Mouse (Mus musculus): ENCODE measurements around the gene Lrrc75b. TPM values are rescaled to one million over a fixed set of nuclear protein-coding genes. Genes with fewer than 3 reads are reported as not detected.
"Not testable (repeated sequence)": the region's sequence is repeated elsewhere in the genome, so short reads cannot be mapped to it uniquely, and the experiment has no call there.

Lrrc75b gene
- polyA plus RNA-seq, 1 experiment = not detected

DNA sequence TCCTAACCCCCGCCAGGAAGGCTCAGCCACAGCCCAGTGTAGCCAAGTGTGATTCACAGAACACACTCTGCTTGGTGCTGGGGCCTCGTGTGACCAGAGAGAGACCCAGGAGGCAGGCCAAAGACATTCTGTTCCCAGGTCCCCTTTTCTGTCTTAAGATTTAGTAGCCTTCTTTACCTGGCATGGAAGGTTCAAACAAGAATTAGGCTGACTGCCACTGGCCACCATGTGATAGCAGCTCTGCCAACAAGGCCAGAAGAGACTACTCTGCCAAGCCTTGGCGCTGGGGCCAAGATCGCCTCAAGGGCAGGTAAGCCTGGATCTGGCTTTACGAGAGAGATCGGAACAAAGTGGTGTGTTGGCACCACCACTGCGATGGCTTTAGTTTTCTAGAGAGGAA lies 49.7 kb downstream of the Lrrc75b start:
- Histone ChIP-seq H3K4me1 (ENCODE audit: control insufficient read depth, insufficient read depth, low read length) (no peaks in the 10 kb centered on the region), H3K27me3 (ENCODE audit: control insufficient read depth, insufficient read depth, low read length, poor library complexity, severe bottlenecking) (no peaks in the 10 kb centered on the region), H3K4me3 (ENCODE audit: low read depth, low read length) (no peak overlapping the region), H3K27ac (ENCODE audit: insufficient read depth, low read length) (no peak overlapping the region), H3K9me3 (replicated peaks; ENCODE audit: control insufficient read depth, insufficient read depth, low read length, poor library complexity, severe bottlenecking) (no peaks in the 10 kb centered on the region), H3K36me3 (ENCODE audit: control insufficient read depth, insufficient read depth, low read length, poor library complexity, severe bottlenecking) (no peaks in the 10 kb centered on the region), H3K9ac (ENCODE audit: low read depth, poor library complexity, severe bottlenecking) (no peak overlapping the region)
- TF ChIP-seq POLR2A (IDR thresholded peaks at IDR 0.05; ENCODE audit: insufficient read depth, low read length) (no peak), EP300 (IDR thresholded peaks at IDR 0.05; ENCODE audit: insufficient read depth, low read depth, low read length) (no peak), CTCF (IDR thresholded peaks at IDR 0.05; ENCODE audit: low read depth, low read length) (no peak)

DNA sequence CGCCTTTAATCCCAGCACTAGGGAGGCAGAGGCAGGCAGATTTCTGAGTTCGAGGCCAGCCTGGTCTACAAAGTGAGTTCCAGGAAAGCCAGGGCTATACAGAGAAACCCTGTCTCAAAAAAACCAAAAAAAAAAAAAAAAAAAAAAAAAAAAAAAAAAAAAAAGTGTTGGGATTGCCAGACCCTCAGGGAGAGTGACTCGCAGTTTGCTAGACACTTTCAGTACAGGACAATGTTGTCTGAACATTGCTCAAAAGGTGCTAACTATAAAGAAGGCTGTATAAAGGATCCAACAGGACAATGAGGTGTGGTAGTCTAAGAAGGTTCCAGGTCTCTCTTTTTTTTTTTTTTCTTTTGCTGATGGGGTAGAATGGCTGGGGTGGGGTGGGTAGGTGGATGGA lies 54.2 kb downstream of the Lrrc75b start:
- not testable (repeated sequence) for H3K27me3 ChIP-seq (ENCODE audit: control insufficient read depth, insufficient read depth, low read length, poor library complexity, severe bottlenecking); H3K4me1 ChIP-seq (ENCODE audit: control insufficient read depth, insufficient read depth, low read length); H3K27ac ChIP-seq (ENCODE audit: insufficient read depth, low read length); H3K4me3 ChIP-seq (ENCODE audit: low read depth, low read length); H3K9ac ChIP-seq (ENCODE audit: low read depth, poor library complexity, severe bottlenecking); H3K9me3 ChIP-seq (replicated peaks; ENCODE audit: control insufficient read depth, insufficient read depth, low read length, poor library complexity, severe bottlenecking); H3K36me3 ChIP-seq (ENCODE audit: control insufficient read depth, insufficient read depth, low read length, poor library complexity, severe bottlenecking)

DNA sequence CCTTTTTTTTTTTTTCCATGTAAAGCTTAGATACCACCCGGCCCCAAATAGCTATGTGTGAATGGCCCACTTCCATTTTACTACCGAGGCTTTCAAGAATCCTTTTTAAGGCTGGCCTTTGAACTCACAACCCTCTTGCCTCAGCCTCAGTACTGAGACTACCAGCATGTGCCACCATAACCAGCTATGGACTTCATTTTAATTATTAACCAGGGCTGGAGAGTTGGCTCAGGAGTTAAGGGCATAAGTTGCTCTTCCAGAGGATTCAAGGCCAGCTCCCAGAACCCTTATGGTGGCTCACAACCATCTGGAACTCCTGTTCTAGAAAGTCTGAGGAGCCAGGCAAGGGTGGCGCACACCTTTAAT lies 55.0 kb downstream of the Lrrc75b start:
- Histone ChIP-seq H3K27me3 (ENCODE audit: control insufficient read depth, insufficient read depth, low read length, poor library complexity, severe bottlenecking) (no peaks in the 10 kb centered on the region), H3K27ac (ENCODE audit: insufficient read depth, low read length) (no peak overlapping the region), H3K36me3 (ENCODE audit: control insufficient read depth, insufficient read depth, low read length, poor library complexity, severe bottlenecking) (no peaks in the 10 kb centered on the region), H3K4me3 (ENCODE audit: low read depth, low read length) (no peak overlapping the region), H3K4me1 (ENCODE audit: control insufficient read depth, insufficient read depth, low read length) (no peaks in the 10 kb centered on the region), H3K9me3 (replicated peaks; ENCODE audit: control insufficient read depth, insufficient read depth, low read length, poor library complexity, severe bottlenecking) (no peaks in the 10 kb centered on the region), H3K9ac (ENCODE audit: low read depth, poor library complexity, severe bottlenecking) (no peak overlapping the region)
- TF ChIP-seq POLR2A (IDR thresholded peaks at IDR 0.05; ENCODE audit: insufficient read depth, low read length) = no peak
- no peak for TF ChIP-seq EP300 (IDR thresholded peaks at IDR 0.05; ENCODE audit: insufficient read depth, low read depth, low read length)
- no peak for TF ChIP-seq CTCF (IDR thresholded peaks at IDR 0.05; ENCODE audit: low read depth, low read length)

GRCm38 (mm10) chr10:75504234-75505129 lies 55.6 kb downstream of the Lrrc75b start:
- no peaks in the 10 kb centered on the region for H3K9me3 ChIP-seq (replicated peaks; ENCODE audit: control insufficient read depth, insufficient read depth, low read length, poor library complexity, severe bottlenecking)
- no peak for TF ChIP-seq POLR2A (IDR thresholded peaks at IDR 0.05; ENCODE audit: insufficient read depth, low read length)
- H3K27ac ChIP-seq (ENCODE audit: insufficient read depth, low read length) = no peak overlapping the region
- H3K4me1 ChIP-seq (ENCODE audit: control insufficient read depth, insufficient read depth, low read length) = no peaks in the 10 kb centered on the region
- H3K27me3 ChIP-seq (ENCODE audit: control insufficient read depth, insufficient read depth, low read length, poor library complexity, severe bottlenecking) = no peaks in the 10 kb centered on the region
- H3K4me3 ChIP-seq (ENCODE audit: low read depth, low read length) = no peak overlapping the region
- no peaks in the 10 kb centered on the region for H3K36me3 ChIP-seq (ENCODE audit: control insufficient read depth, insufficient read depth, low read length, poor library complexity, severe bottlenecking)
- no peak overlapping the region for H3K9ac ChIP-seq (ENCODE audit: low read depth, poor library complexity, severe bottlenecking)

DNA sequence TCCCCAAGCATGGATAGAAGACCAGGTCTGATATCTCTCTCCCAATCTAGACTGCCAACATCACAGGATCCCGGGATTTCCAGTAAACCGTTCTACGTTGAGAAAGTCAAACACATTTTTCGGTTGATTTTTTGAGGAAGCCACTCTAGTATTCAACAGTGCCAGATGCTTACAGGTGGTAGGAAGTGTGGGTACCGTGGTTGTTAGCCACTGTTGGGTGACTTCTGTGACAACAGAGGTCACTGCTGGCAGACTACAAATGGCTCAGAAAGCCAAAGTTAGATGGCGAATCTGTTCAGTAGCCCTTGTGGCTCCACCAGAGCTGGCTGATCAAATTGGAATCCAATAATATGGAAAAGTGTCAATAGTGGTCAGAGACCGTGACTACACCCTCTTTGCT lies 56.4 kb downstream of the Lrrc75b start:
- H3K36me3 ChIP-seq (ENCODE audit: control insufficient read depth, insufficient read depth, low read length, poor library complexity, severe bottlenecking) = no peaks in the 10 kb centered on the region
- no peaks in the 10 kb centered on the region for H3K27me3 ChIP-seq (ENCODE audit: control insufficient read depth, insufficient read depth, low read length, poor library complexity, severe bottlenecking)
- no peak overlapping the region for H3K4me3 ChIP-seq (ENCODE audit: low read depth, low read length)
- H3K9me3 ChIP-seq (replicated peaks; ENCODE audit: control insufficient read depth, insufficient read depth, low read length, poor library complexity, severe bottlenecking) = no peaks in the 10 kb centered on the region
- H3K9ac ChIP-seq (ENCODE audit: low read depth, poor library complexity, severe bottlenecking) = no peak overlapping the region
- no peak for TF ChIP-seq POLR2A (IDR thresholded peaks at IDR 0.05; ENCODE audit: insufficient read depth, low read length)
- TF ChIP-seq EP300 (IDR thresholded peaks at IDR 0.05; ENCODE audit: insufficient read depth, low read depth, low read length) = no peak
- TF ChIP-seq CTCF (IDR thresholded peaks at IDR 0.05; ENCODE audit: low read depth, low read length) = no peak
- H3K27ac ChIP-seq (ENCODE audit: insufficient read depth, low read length) = no peak overlapping the region
- no peaks in the 10 kb centered on the region for H3K4me1 ChIP-seq (ENCODE audit: control insufficient read depth, insufficient read depth, low read length)

- no peaks in the 10 kb centered on the region for H3K4me1 ChIP-seq (ENCODE audit: control insufficient read depth, insufficient read depth, low read length)
- no peak overlapping the region for H3K27ac ChIP-seq (ENCODE audit: insufficient read depth, low read length)
- H3K9ac ChIP-seq (ENCODE audit: low read depth, poor library complexity, severe bottlenecking) = no peak overlapping the region
- H3K27me3 ChIP-seq (ENCODE audit: control insufficient read depth, insufficient read depth, low read length, poor library complexity, severe bottlenecking) = no peaks in the 10 kb centered on the region
- no peak for TF ChIP-seq POLR2A (IDR thresholded peaks at IDR 0.05; ENCODE audit: insufficient read depth, low read length)
- no peak for TF ChIP-seq EP300 (IDR thresholded peaks at IDR 0.05; ENCODE audit: insufficient read depth, low read depth, low read length)
- TF ChIP-seq CTCF (IDR thresholded peaks at IDR 0.05; ENCODE audit: low read depth, low read length) = no peak
- H3K36me3 ChIP-seq (ENCODE audit: control insufficient read depth, insufficient read depth, low read length, poor library complexity, severe bottlenecking) = no peaks in the 10 kb centered on the region
- no peaks in the 10 kb centered on the region for H3K9me3 ChIP-seq (replicated peaks; ENCODE audit: control insufficient read depth, insufficient read depth, low read length, poor library complexity, severe bottlenecking)
- no peak overlapping the region for H3K4me3 ChIP-seq (ENCODE audit: low read depth, low read length)
Observed at GRCm38 (mm10) chr10:75501641-75502040, 58.5 kb downstream of the Lrrc75b start.

All from ES-Bruce4 (cell line).